Mouse (Mus musculus): ENCODE measurements around the gene Rabgap1l.

Rabgap1l gene

GRCm38 (mm10) chr1:160787164-160787563 lies 5.8 kb downstream of the Rabgap1l start:
- no peak for DNase-seq

GRCm38 (mm10) chr1:160786571-160786970 lies 6.4 kb downstream of the Rabgap1l start:
- no peak for DNase-seq

- no peak for DNase-seq
Observed at GRCm38 (mm10) chr1:160785681-160786225, 7.3 kb downstream of the Rabgap1l start.

GRCm38 (mm10) chr1:160784122-160784521 lies 8.9 kb downstream of the Rabgap1l start:
- DNase-seq: no peak

- DNase-seq: no peak
Observed at GRCm38 (mm10) chr1:160774166-160774565, 18.8 kb downstream of the Rabgap1l start.

- no peak for DNase-seq
Observed at GRCm38 (mm10) chr1:160765565-160765964, 27.4 kb downstream of the Rabgap1l start.

- DNase-seq: peak; percentile 43 to 76
Observed at GRCm38 (mm10) chr1:160758243-160758642, 34.8 kb downstream of the Rabgap1l start.

- no peak for DNase-seq
Observed at GRCm38 (mm10) chr1:160755359-160755758, 37.7 kb downstream of the Rabgap1l start.

GRCm38 (mm10) chr1:160750629-160751028 lies 42.4 kb downstream of the Rabgap1l start:
- DNase-seq: no peak

- DNase-seq: no peak
Observed at GRCm38 (mm10) chr1:160746786-160747185, 46.2 kb downstream of the Rabgap1l start.

GRCm38 (mm10) chr1:160745238-160745930 lies 47.6 kb downstream of the Rabgap1l start:
- DNase-seq: no peak

- no peak for DNase-seq
Observed at GRCm38 (mm10) chr1:160744009-160744408, 49.0 kb downstream of the Rabgap1l start.

GRCm38 (mm10) chr1:160743229-160743628 lies 49.8 kb downstream of the Rabgap1l start:
- DNase-seq: peak in 1 of 2 experiments; percentile 53

- no peak for DNase-seq
Observed at GRCm38 (mm10) chr1:160740650-160741049, 52.4 kb downstream of the Rabgap1l start.

- DNase-seq: no peak
Observed at GRCm38 (mm10) chr1:160734743-160735142, 58.3 kb downstream of the Rabgap1l start.

- DNase-seq: no peak
Observed at GRCm38 (mm10) chr1:160729944-160730343, 63.1 kb downstream of the Rabgap1l start.

GRCm38 (mm10) chr1:160717742-160718141 lies 75.3 kb downstream of the Rabgap1l start:
- no peak for DNase-seq

- no peak for DNase-seq
Observed at GRCm38 (mm10) chr1:160714685-160715084, 78.3 kb downstream of the Rabgap1l start.

- DNase-seq: no peak
Observed at GRCm38 (mm10) chr1:160713887-160714286, 79.1 kb downstream of the Rabgap1l start.

- no peak for DNase-seq
Observed at GRCm38 (mm10) chr1:160713383-160713782, 79.6 kb downstream of the Rabgap1l start.

- no peak for DNase-seq
Observed at GRCm38 (mm10) chr1:160710539-160710938, 82.5 kb downstream of the Rabgap1l start.

GRCm38 (mm10) chr1:160704596-160704995 lies 88.4 kb downstream of the Rabgap1l start:
- DNase-seq: no peak

GRCm38 (mm10) chr1:160703813-160704212 lies 89.2 kb downstream of the Rabgap1l start:
- no peak for DNase-seq

GRCm38 (mm10) chr1:160693094-160693447 lies 99.9 kb downstream of the Rabgap1l start:
- DNase-seq: peak; percentile 14 to 30
